Mouse (Mus musculus) midbrain, embryonic 11.5 days (tissue): Measurements from ENCODE around the gene Dchs1. TPM values are rescaled to one million over a fixed set of nuclear protein-coding genes. Genes with fewer than 3 reads are reported as not detected.

Source experiments
- ATAC-seq: fragments of 200-750 bp; cut with Nextera tagmentation; 2 replicates; pipeline ENCODE4 v1.8.0; 2017; ENCODE audit warnings: moderate TSS enrichment, moderate library complexity; ENCODE audit not compliant: low FRiP score
- DNase-seq: peaks from one replicate; pipeline ENCODE4 v3.0.0; 2015; ENCODE audit warnings: low spot score; ENCODE audit errors: missing footprints
- H3K27ac ChIP-seq: fragments of 300-500 bp; sonication (generic); 2 replicates; pipeline ENCODE4 v1.5.1; 2014; ENCODE audit warnings: low read depth, low read length
- H3K27me3 ChIP-seq: fragments of 300-500 bp; sonication (generic); 2 replicates; pipeline ENCODE4 v1.6.1; 2014; ENCODE audit warnings: mild to moderate bottlenecking, low read length, moderate library complexity, mixed read lengths; ENCODE audit not compliant: control insufficient read depth, insufficient read depth
- H3K36me3 ChIP-seq: fragments of 300-500 bp; sonication (generic); 2 replicates; pipeline ENCODE4 v1.6.1; 2014; ENCODE audit warnings: mild to moderate bottlenecking, low read length, moderate library complexity, mixed read lengths; ENCODE audit not compliant: control insufficient read depth, insufficient read depth
- H3K4me1 ChIP-seq: fragments of 300-500 bp; sonication (generic); 2 replicates; pipeline ENCODE4 v1.6.1; 2014; ENCODE audit warnings: low read length; ENCODE audit not compliant: control insufficient read depth, insufficient read depth
- H3K4me2 ChIP-seq: fragments of 300-500 bp; sonication (generic); 2 replicates; pipeline ENCODE4 v1.6.1; 2014; ENCODE audit warnings: mild to moderate bottlenecking, moderate library complexity
- H3K4me3 ChIP-seq: fragments of 300-500 bp; sonication (generic); 2 replicates; pipeline ENCODE4 v1.5.1; 2014; ENCODE audit warnings: low read depth, low read length
- H3K9ac ChIP-seq: fragments of 300-500 bp; sonication (generic); 2 replicates; pipeline ENCODE4 v1.6.1; 2014; ENCODE audit warnings: low read length
- H3K9me3 ChIP-seq: fragments of 300-500 bp; sonication (generic); 2 replicates; pipeline ENCODE4 v1.6.1; 2016; ENCODE audit warnings: low read length; ENCODE audit not compliant: control insufficient read depth
- WGBS: fragments of 180-500 bp; shearing (Covaris S2); extraction: QIAGEN DNeasy Blood & Tissue Kit; methylation state at CpG from one replicate; pipeline ENCODE4 v1.1.7; 2014; 5-methylcytosine and 5-hydroxymethylcytosine counted together
- polyA plus RNA-seq: library from polyadenylated mRNA; unstranded; fragments of >200 nt; fragmentation: Nextera tagmentation; extraction: Ambion mirVana; gene quantifications from 2 replicates; pipeline ENCODE4 v1.2.1, GENCODE M21; 2014

Gene Dchs1
- polyA plus RNA-seq, 1 experiment from 2014 or later: 12.7 TPM

- H3K4me2 ChIP-seq: no peak overlapping the region
- 92% methylated on average over 1 of the region's 1 CpGs for WGBS
- H3K9me3 ChIP-seq: no peaks in the 10 kb centered on the region
- H3K4me1 ChIP-seq: peaks cover 14% of the 10 kb centered on the region
- no peaks in the 10 kb centered on the region for H3K27me3 ChIP-seq
- no peak for ATAC-seq
- H3K9ac ChIP-seq: no peak overlapping the region
- no peak overlapping the region for H3K4me3 ChIP-seq
- no peak overlapping the region for H3K27ac ChIP-seq
- no peak for DNase-seq
- peaks cover 14% of the 10 kb centered on the region for H3K36me3 ChIP-seq
These were observed 10.1 kb downstream of the Dchs1 start for GRCm38 (mm10) chr7:105777316-105777715.

DNA sequence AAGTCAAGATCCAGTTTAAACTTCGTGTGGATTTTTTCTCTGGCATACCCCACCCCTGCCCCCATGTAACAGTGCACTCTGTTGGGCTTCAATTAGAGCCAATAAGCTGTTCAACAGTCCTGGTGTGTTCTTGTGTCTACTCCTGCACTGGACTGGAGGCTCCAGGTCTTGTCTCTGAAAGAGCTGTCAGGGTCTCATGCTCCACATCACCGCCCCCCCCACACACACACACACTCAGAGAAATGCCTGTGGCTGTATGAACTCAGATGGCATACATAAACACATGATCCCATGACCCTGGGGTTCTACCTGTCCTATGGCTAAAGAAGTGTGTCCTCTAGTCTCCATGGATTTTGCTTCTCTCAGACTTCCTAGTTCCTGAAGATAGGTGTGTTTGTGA lies 11.4 kb downstream of the Dchs1 start:
- H3K4me2 ChIP-seq: no peak overlapping the region
- no peak overlapping the region for H3K27ac ChIP-seq
- DNase-seq (no peak), ATAC-seq (no peak)
- H3K4me1 ChIP-seq: peaks cover 14% of the 10 kb centered on the region
- H3K36me3 ChIP-seq: peaks cover 21% of the 10 kb centered on the region; the same call in 1 of the 2 replicates
- no peak overlapping the region for H3K9ac ChIP-seq
- WGBS: 86% methylated on average over 2 of the region's 2 CpGs
- H3K4me3 ChIP-seq: no peak overlapping the region
- H3K9me3 ChIP-seq: no peaks in the 10 kb centered on the region
- H3K27me3 ChIP-seq: no peaks in the 10 kb centered on the region

- no peak overlapping the region for H3K4me2 ChIP-seq
- no peak overlapping the region for H3K9ac ChIP-seq
- no peaks in the 10 kb centered on the region for H3K9me3 ChIP-seq
- ATAC-seq (peak; percentile 41; the same call in 1 of the 2 replicates), DNase-seq (no peak)
- WGBS: 29% methylated on average over 8 of the region's 8 CpGs
- H3K4me1 ChIP-seq: peaks cover 14% of the 10 kb centered on the region
- H3K27me3 ChIP-seq: no peaks in the 10 kb centered on the region
- H3K4me3 ChIP-seq: no peak overlapping the region
- no peak overlapping the region for H3K27ac ChIP-seq
- peaks cover 21% of the 10 kb centered on the region; the same call in 1 of the 2 replicates for H3K36me3 ChIP-seq
These were observed 12.8 kb downstream of the Dchs1 start for GRCm38 (mm10) chr7:105774661-105775060.

DNA sequence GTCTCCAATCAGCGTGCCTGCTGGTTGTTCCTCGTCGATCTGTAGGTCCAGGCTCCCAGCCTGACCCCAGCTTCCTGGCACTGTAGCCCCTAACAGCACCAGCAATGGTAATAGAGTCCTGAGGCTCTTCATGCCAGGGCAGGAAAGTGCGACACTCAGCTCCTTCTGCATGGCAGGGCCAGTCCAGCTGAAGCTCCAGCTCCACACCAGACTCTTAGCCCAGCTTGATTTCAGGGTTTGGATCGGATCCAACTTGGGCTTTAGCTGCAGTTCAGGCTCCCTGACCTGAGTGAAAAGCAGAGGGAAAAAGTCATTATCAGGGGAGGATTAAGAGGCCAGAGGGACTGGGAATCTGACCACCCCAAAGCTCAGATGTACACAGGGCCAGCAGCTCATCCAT lies 14.4 kb downstream of the Dchs1 start:
- H3K27me3 ChIP-seq: no peaks in the 10 kb centered on the region
- H3K4me3 ChIP-seq: no peak overlapping the region
- no peak overlapping the region for H3K4me2 ChIP-seq
- DNase-seq (no peak), ATAC-seq (no peak)
- H3K9me3 ChIP-seq: no peaks in the 10 kb centered on the region
- H3K9ac ChIP-seq: no peak overlapping the region
- WGBS: 70% methylated on average over 5 of the region's 5 CpGs
- peaks cover 17% of the 10 kb centered on the region for H3K4me1 ChIP-seq
- H3K36me3 ChIP-seq: peaks cover 21% of the 10 kb centered on the region; the same call in 1 of the 2 replicates
- H3K27ac ChIP-seq: no peak overlapping the region

DNA sequence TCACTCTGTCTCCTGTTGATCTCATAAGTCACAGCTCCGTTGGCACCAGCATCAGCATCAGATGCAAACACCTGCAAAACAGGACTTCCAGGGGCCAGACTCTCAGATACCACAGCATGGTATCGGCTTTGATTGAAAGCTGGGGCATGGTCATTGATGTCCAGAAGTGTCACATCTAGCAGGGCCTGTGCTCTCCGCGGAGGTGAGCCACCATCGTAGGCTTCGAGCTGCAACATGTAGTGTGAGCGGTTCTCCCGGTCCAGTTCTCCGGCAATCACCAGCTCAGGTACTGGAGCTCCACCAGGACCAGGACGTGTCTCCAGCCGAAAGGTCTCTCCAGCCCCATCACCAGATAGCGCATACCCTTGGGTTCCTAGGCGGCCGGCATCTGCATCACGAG lies 15.1 kb downstream of the Dchs1 start:
- Histone ChIP-seq H3K4me2 (no peak overlapping the region), H3K36me3 (peaks cover 21% of the 10 kb centered on the region; the same call in 1 of the 2 replicates), H3K9me3 (no peaks in the 10 kb centered on the region), H3K27ac (no peak overlapping the region), H3K4me3 (no peak overlapping the region), H3K27me3 (no peaks in the 10 kb centered on the region), H3K4me1 (peaks cover 24% of the 10 kb centered on the region), H3K9ac (no peak overlapping the region)
- WGBS: 94% methylated on average over 15 of the region's 15 CpGs
- DNase-seq (no peak), ATAC-seq (no peak)

GRCm38 (mm10) chr7:105769959-105770358 lies 17.5 kb downstream of the Dchs1 start:
- 94% methylated on average over 3 of the region's 3 CpGs for WGBS
- ATAC-seq: no peak
- no peaks in the 10 kb centered on the region for H3K27me3 ChIP-seq
- no peak overlapping the region for H3K9ac ChIP-seq
- H3K36me3 ChIP-seq: peaks cover 28% of the 10 kb centered on the region; the same call in 1 of the 2 replicates
- H3K27ac ChIP-seq: no peak overlapping the region
- no peaks in the 10 kb centered on the region for H3K9me3 ChIP-seq
- no peak overlapping the region for H3K4me2 ChIP-seq
- DNase-seq: no peak
- H3K4me3 ChIP-seq: no peak overlapping the region
- H3K4me1 ChIP-seq: peaks cover 21% of the 10 kb centered on the region

DNA sequence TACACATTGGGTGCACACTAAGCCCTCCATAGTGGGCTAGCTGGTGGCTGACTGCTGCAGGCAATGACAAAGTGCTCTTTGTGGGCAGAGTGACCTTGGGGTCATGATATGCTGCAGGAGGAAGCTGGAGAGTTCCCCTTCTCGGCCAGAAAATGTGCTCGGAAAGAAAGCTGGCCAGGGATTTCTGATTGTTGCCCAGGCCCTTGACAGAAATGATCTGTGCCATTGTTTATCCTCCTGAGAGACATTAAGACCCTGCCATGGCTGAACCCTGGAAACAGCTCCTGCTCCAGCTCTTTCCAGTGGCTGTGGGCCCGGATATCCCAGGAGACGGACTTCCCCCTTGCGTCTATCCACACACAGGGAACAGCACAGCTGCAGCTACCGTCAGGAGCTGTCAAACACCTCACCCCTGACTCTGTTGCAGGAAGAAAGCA lies 19.7 kb downstream of the Dchs1 start:
- peak overlapping the region; percentile 52 for H3K27ac ChIP-seq
- H3K4me2 ChIP-seq: peak overlapping the region; percentile 16; the same call in 1 of the 2 replicates
- peaks cover 19% of the 10 kb centered on the region for H3K4me1 ChIP-seq
- H3K9ac ChIP-seq: 0 out of 2 replicates have a peak overlapping the region, but pooled peaks have one; percentile 0
- WGBS: 18% methylated on average over 6 of the region's 6 CpGs
- no peak for DNase-seq
- peaks cover 44% of the 10 kb centered on the region for H3K36me3 ChIP-seq
- H3K4me3 ChIP-seq: no peak overlapping the region
- H3K9me3 ChIP-seq: no peaks in the 10 kb centered on the region
- H3K27me3 ChIP-seq: peaks cover 20% of the 10 kb centered on the region
- peak; percentile 81 for ATAC-seq

- H3K27ac ChIP-seq: no peak overlapping the region
- H3K36me3 ChIP-seq: peaks cover 38% of the 10 kb centered on the region
- H3K4me3 ChIP-seq: no peak overlapping the region
- ATAC-seq: no peak
- no peak overlapping the region for H3K4me2 ChIP-seq
- WGBS: 93% methylated on average over 11 of the region's 11 CpGs
- peaks cover 32% of the 10 kb centered on the region for H3K27me3 ChIP-seq
- no peak overlapping the region for H3K9ac ChIP-seq
- H3K4me1 ChIP-seq: peaks cover 23% of the 10 kb centered on the region
- no peaks in the 10 kb centered on the region for H3K9me3 ChIP-seq
- no peak for DNase-seq
These were observed 23.1 kb downstream of the Dchs1 start for GRCm38 (mm10) chr7:105764331-105764730.

DNA sequence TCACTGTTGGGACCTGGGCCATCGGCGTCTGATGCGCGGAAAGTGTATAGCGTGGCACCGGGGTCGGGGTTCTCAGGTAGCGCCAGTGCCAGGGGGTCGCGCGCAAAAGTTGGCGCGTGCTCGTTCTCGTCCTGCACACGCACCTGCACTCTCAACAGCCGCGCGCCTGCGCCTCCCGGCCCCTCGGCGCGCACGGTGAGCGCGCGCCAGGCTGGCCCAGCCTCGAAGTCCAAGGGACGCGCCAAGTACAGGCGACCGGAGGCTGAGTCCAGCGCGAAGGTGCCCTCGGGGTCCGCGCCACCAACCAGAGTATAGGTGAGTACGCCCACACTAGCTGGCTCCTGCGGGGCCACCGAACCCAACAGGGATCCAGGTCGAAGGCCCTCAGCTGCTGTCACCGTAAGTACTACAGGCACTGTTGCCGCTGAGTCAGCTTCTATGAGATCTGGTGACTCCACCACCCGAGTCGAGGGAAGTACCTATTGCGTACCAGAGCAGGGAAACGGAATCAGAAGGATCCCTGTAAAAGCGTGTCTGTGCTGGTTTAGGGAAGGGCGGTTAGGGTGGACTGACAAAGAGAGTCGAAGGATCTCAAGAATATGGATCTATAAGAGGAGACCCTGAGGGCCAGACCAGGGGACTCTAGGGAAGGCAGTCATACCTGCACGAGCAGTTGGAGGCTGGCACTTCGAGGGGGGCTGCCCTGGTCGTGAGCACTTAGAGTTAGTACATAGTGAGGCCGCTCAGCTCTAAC lies 24.8 kb downstream of the Dchs1 start:
- DNase-seq: peak; percentile 93
- ATAC-seq: peak; percentile 17; the same call in 1 of the 2 replicates
- Histone ChIP-seq H3K36me3 (peaks cover 50% of the 10 kb centered on the region), H3K9me3 (no peaks in the 10 kb centered on the region), H3K9ac (no peak overlapping the region), H3K4me1 (peaks cover 8% of the 10 kb centered on the region), H3K4me2 (no peak overlapping the region), H3K4me3 (no peak overlapping the region), H3K27ac (no peak overlapping the region), H3K27me3 (peaks cover 32% of the 10 kb centered on the region)
- 15% methylated on average over 55 of the region's 55 CpGs for WGBS
